Mouse (Mus musculus) MN1 (cell line): ENCODE measurements around the gene Amigo1.
"Not testable (repeated sequence)": the region's sequence is repeated elsewhere in the genome, so short reads cannot be mapped to it uniquely, and the experiment has no call there.

Experiments
- DNase-seq: peaks from one replicate; pipeline ENCODE4 v3.0.0-alpha.2; 2016; ENCODE audit warnings: low spot score

Gene Amigo1

GRCm38 (mm10) chr3:108209946-108210770, 24.0 kb downstream of the Amigo1 start:
- peak; percentile 96 for DNase-seq

- peak; percentile 77 for DNase-seq
Measured at GRCm38 (mm10) chr3:108210771-108211139, 24.6 kb downstream of the Amigo1 start, which contains the start of gene Atxn7l2. TSS of gene Atxn7l2 (minus strand) at chr3:108210934.

GRCm38 (mm10) chr3:108211845-108212244, 25.7 kb downstream of the Amigo1 start:
- DNase-seq = no peak

GRCm38 (mm10) chr3:108212406-108212805, 26.3 kb downstream of the Amigo1 start:
- no peak for DNase-seq

GRCm38 (mm10) chr3:108214734-108215133, 28.6 kb downstream of the Amigo1 start:
- no peak for DNase-seq

GRCm38 (mm10) chr3:108220661-108221060, 34.5 kb downstream of the Amigo1 start:
- no peak for DNase-seq

GRCm38 (mm10) chr3:108225711-108226557, 39.8 kb downstream of the Amigo1 start:
- no peak for DNase-seq

- no peak for DNase-seq
Measured at GRCm38 (mm10) chr3:108226558-108227350, 40.6 kb downstream of the Amigo1 start, which contains the start of gene Sypl2. TSS of gene Sypl2 (minus strand) at chr3:108226648.

GRCm38 (mm10) chr3:108227521-108227920, 41.4 kb downstream of the Amigo1 start:
- DNase-seq = no peak

GRCm38 (mm10) chr3:108231646-108232045, 45.5 kb downstream of the Amigo1 start:
- DNase-seq = no peak

GRCm38 (mm10) chr3:108237474-108238102, 51.5 kb downstream of the Amigo1 start:
- DNase-seq = not testable (repeated sequence)

GRCm38 (mm10) chr3:108241243-108241839, 55.2 kb downstream of the Amigo1 start:
- no peak for DNase-seq
